Mouse (Mus musculus) hindbrain, embryonic 11.5 days (tissue): ENCODE data around the gene Grin2a. TPM values are rescaled to one million over a fixed set of nuclear protein-coding genes. Genes with fewer than 3 reads are reported as not detected.
"Not testable (repeated sequence)": the region's sequence is repeated elsewhere in the genome, so short reads cannot be mapped to it uniquely, and the experiment has no call there.

Experiments
- ATAC-seq: fragments of 200-750 bp; cut with Nextera tagmentation; 2 replicates; pipeline ENCODE4 v1.8.0; 2017; ENCODE audit warnings: mild to moderate bottlenecking, moderate TSS enrichment, moderate library complexity; ENCODE audit not compliant: low FRiP score
- DNase-seq: peaks from one replicate; pipeline ENCODE4 v3.0.0-alpha.2; 2015; ENCODE audit warnings: low spot score
- H3K27ac ChIP-seq: fragments of 300-500 bp; sonication (generic); 2 replicates; pipeline ENCODE4 v1.5.1; 2014; ENCODE audit warnings: mild to moderate bottlenecking, low read depth, low read length
- H3K27me3 ChIP-seq: fragments of 300-500 bp; sonication (generic); 2 replicates; pipeline ENCODE4 v1.6.1; 2014; ENCODE audit warnings: mild to moderate bottlenecking, low read length, moderate library complexity, mixed read lengths; ENCODE audit not compliant: control insufficient read depth, insufficient read depth
- H3K36me3 ChIP-seq: fragments of 300-500 bp; sonication (generic); 2 replicates; pipeline ENCODE4 v1.6.1; 2014; ENCODE audit warnings: mild to moderate bottlenecking, low read length, moderate library complexity, mixed read lengths; ENCODE audit not compliant: control insufficient read depth, insufficient read depth
- H3K4me1 ChIP-seq: fragments of 300-500 bp; sonication (generic); replicated peaks from 2 replicates; pipeline ENCODE4 v1.6.1; 2014; ENCODE audit warnings: low read length, mixed read lengths; ENCODE audit not compliant: control insufficient read depth, insufficient read depth
- H3K4me2 ChIP-seq: fragments of 300-500 bp; sonication (generic); replicated peaks from 2 replicates; pipeline ENCODE4 v1.6.1; 2014; ENCODE audit warnings: mild to moderate bottlenecking, low read depth, low read length
- H3K4me3 ChIP-seq: fragments of 300-500 bp; sonication (generic); 2 replicates; pipeline ENCODE4 v1.5.1; 2014; ENCODE audit warnings: low read depth, low read length
- H3K9ac ChIP-seq: fragments of 300-500 bp; sonication (generic); 2 replicates; pipeline ENCODE4 v1.6.1; 2014; ENCODE audit warnings: low read depth, low read length
- H3K9me3 ChIP-seq: fragments of 300-500 bp; sonication (generic); 2 replicates; pipeline ENCODE4 v1.6.1; 2016; ENCODE audit warnings: low read length; ENCODE audit not compliant: control insufficient read depth
- WGBS: fragments of 180-500 bp; shearing (Covaris S2); extraction: QIAGEN DNeasy Blood & Tissue Kit; methylation state at CpG from one replicate; pipeline ENCODE4 v1.1.7; 2014; 5-methylcytosine and 5-hydroxymethylcytosine counted together
- polyA plus RNA-seq: library from polyadenylated mRNA; unstranded; fragments of >200 nt; fragmentation: Nextera tagmentation; extraction: Ambion mirVana; gene quantifications from 2 replicates; pipeline ENCODE4 v1.2.1, GENCODE M21; 2014

Gene Grin2a
- polyA plus RNA-seq, 1 experiment from 2014 or later: 1.5 TPM

- H3K36me3 ChIP-seq: no peaks in the 10 kb centered on the region
- no peak for DNase-seq
- no peaks in the 10 kb centered on the region for H3K4me1 ChIP-seq
- H3K27ac ChIP-seq: no peak overlapping the region
- ATAC-seq: no peak
- H3K9me3 ChIP-seq: no peaks in the 10 kb centered on the region
- H3K9ac ChIP-seq: no peak overlapping the region
- H3K4me2 ChIP-seq: no peak overlapping the region
- no peak overlapping the region for H3K4me3 ChIP-seq
- 89% methylated on average over 4 of the region's 4 CpGs for WGBS
- H3K27me3 ChIP-seq: no peaks in the 10 kb centered on the region
These were observed 329.5 kb downstream of the Grin2a start for GRCm38 (mm10) chr16:9665896-9666295.

- H3K4me1 ChIP-seq: no peaks in the 10 kb centered on the region
- H3K27me3 ChIP-seq: no peaks in the 10 kb centered on the region
- H3K9me3 ChIP-seq: no peaks in the 10 kb centered on the region
- ATAC-seq (no peak), DNase-seq (no peak)
- 84% methylated on average over 3 of the region's 3 CpGs for WGBS
- H3K4me3 ChIP-seq: no peak overlapping the region
- no peak overlapping the region for H3K4me2 ChIP-seq
- no peak overlapping the region for H3K9ac ChIP-seq
- H3K27ac ChIP-seq: no peak overlapping the region
- no peaks in the 10 kb centered on the region for H3K36me3 ChIP-seq
These were observed 331.3 kb downstream of the Grin2a start for GRCm38 (mm10) chr16:9664060-9664459.

- Histone ChIP-seq H3K36me3 (no peaks in the 10 kb centered on the region), H3K4me1 (no peaks in the 10 kb centered on the region), H3K9ac (no peak overlapping the region), H3K4me3 (no peak overlapping the region), H3K27ac (no peak overlapping the region), H3K9me3 (no peaks in the 10 kb centered on the region), H3K27me3 (no peaks in the 10 kb centered on the region), H3K4me2 (no peak overlapping the region)
- ATAC-seq: no peak
- 93% methylated on average over 2 of the region's 2 CpGs for WGBS
- no peak for DNase-seq
These were observed 331.9 kb downstream of the Grin2a start for GRCm38 (mm10) chr16:9663508-9663907.

GRCm38 (mm10) chr16:9625652-9626444 lies 369.5 kb downstream of the Grin2a start:
- Histone ChIP-seq H3K4me2 (no peak overlapping the region), H3K27me3 (no peaks in the 10 kb centered on the region), H3K36me3 (no peaks in the 10 kb centered on the region), H3K27ac (no peak overlapping the region), H3K4me1 (no peaks in the 10 kb centered on the region), H3K4me3 (no peak overlapping the region), H3K9ac (no peak overlapping the region), H3K9me3 (no peaks in the 10 kb centered on the region)
- 95% methylated on average over 10 of the region's 10 CpGs for WGBS
- DNase-seq: no peak
- no peak for ATAC-seq

GRCm38 (mm10) chr16:9624346-9624745 lies 371.0 kb downstream of the Grin2a start:
- Histone ChIP-seq H3K4me2 (no peak overlapping the region), H3K36me3 (no peaks in the 10 kb centered on the region), H3K9me3 (no peaks in the 10 kb centered on the region), H3K4me1 (no peaks in the 10 kb centered on the region), H3K9ac (no peak overlapping the region), H3K27ac (no peak overlapping the region), H3K27me3 (no peaks in the 10 kb centered on the region), H3K4me3 (no peak overlapping the region)
- ATAC-seq (no peak), DNase-seq (no peak)
- WGBS: 97% methylated on average over 2 of the region's 2 CpGs

GRCm38 (mm10) chr16:9618206-9618605 lies 377.2 kb downstream of the Grin2a start:
- no peaks in the 10 kb centered on the region for H3K36me3 ChIP-seq
- H3K9ac ChIP-seq: no peak overlapping the region
- no peak overlapping the region for H3K4me3 ChIP-seq
- H3K9me3 ChIP-seq: no peaks in the 10 kb centered on the region
- ATAC-seq (no peak), DNase-seq (no peak)
- H3K4me1 ChIP-seq: no peaks in the 10 kb centered on the region
- H3K27ac ChIP-seq: no peak overlapping the region
- H3K27me3 ChIP-seq: no peaks in the 10 kb centered on the region
- 75% methylated on average over 2 of the region's 2 CpGs for WGBS
- no peak overlapping the region for H3K4me2 ChIP-seq

- Histone ChIP-seq H3K4me3 (no peak overlapping the region), H3K27me3 (no peaks in the 10 kb centered on the region), H3K9ac (no peak overlapping the region), H3K27ac (no peak overlapping the region), H3K36me3 (no peaks in the 10 kb centered on the region), H3K4me1 (no peaks in the 10 kb centered on the region), H3K4me2 (no peak overlapping the region), H3K9me3 (no peaks in the 10 kb centered on the region)
- 84% methylated on average over 2 of the region's 2 CpGs for WGBS
- no peak for ATAC-seq
- no peak for DNase-seq
These were observed 378.1 kb downstream of the Grin2a start for GRCm38 (mm10) chr16:9617215-9617614.

- no peak overlapping the region for H3K4me3 ChIP-seq
- H3K4me1 ChIP-seq: no peaks in the 10 kb centered on the region
- H3K36me3 ChIP-seq: no peaks in the 10 kb centered on the region
- ATAC-seq (no peak), DNase-seq (no peak)
- no peak overlapping the region for H3K4me2 ChIP-seq
- H3K27ac ChIP-seq: no peak overlapping the region
- H3K9ac ChIP-seq: no peak overlapping the region
- no peaks in the 10 kb centered on the region for H3K27me3 ChIP-seq
- WGBS: 88% methylated on average over 4 of the region's 4 CpGs
- no peaks in the 10 kb centered on the region for H3K9me3 ChIP-seq
These were observed 378.6 kb downstream of the Grin2a start for GRCm38 (mm10) chr16:9616807-9617206.

- not testable (repeated sequence) for H3K4me2 ChIP-seq, ATAC-seq, H3K4me3 ChIP-seq, H3K9me3 ChIP-seq, H3K4me1 ChIP-seq, H3K36me3 ChIP-seq, H3K27ac ChIP-seq, H3K27me3 ChIP-seq, H3K9ac ChIP-seq, DNase-seq
- 94% methylated on average over 5 of the region's 6 CpGs for WGBS
These were observed 382.8 kb downstream of the Grin2a start for GRCm38 (mm10) chr16:9612596-9612995.
